Mouse (Mus musculus): ENCODE data around the gene Nlgn3. TPM values are rescaled to one million over a fixed set of nuclear protein-coding genes. Genes with fewer than 3 reads are reported as not detected.
A peak's percentile ranks its signal among the peaks of the same experiment; 100 is the strongest.
"Not testable (repeated sequence)": the region's sequence is repeated elsewhere in the genome, so short reads cannot be mapped to it uniquely, and the experiment has no call there.

Gene Nlgn3
- polyA plus RNA-seq, 1 experiment from 2014 or later = 8.3 TPM

- H3K27me3 ChIP-seq (replicated peaks; ENCODE audit: low read depth, poor library complexity, severe bottlenecking); H3K36me3 ChIP-seq (replicated peaks); H3K27ac ChIP-seq (replicated peaks); H3K4me3 ChIP-seq; H3K4me1 ChIP-seq; H3K9me3 ChIP-seq: not testable (repeated sequence)
- WGBS = 61% methylated on average over 4 of the region's 4 CpGs
- peak; percentile 17 for DNase-seq (ENCODE audit: low spot score)
Measured at GRCm38 (mm10) chrX:101358902-101359301, 59.9 kb downstream of the Nlgn3 start.

DNA sequence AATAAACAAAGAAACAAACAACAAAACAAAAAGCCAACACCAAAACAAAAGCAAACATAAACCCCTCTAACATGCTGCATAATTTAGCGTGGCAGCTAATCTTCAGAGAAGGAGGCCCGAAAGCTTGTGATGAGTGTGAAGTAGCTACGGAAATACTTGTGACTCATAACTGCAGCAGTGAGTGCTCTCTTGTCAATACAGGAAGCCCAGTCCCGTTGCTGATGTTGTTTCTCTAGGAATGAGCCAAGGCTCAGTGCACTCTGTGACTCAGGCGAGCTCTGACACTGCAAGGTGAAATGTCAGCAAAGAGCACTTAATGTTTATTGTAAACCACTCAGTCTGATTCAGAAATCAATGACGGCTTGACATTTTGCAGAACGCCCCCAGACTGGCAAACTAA, 70.0 kb downstream of the Nlgn3 start:
- 71% methylated on average over 7 of the region's 7 CpGs for WGBS
- DNase-seq (ENCODE audit: low spot score) = no peak
- H3K9me3 ChIP-seq = no peaks in the 10 kb centered on the region
- no peaks in the 10 kb centered on the region for H3K4me1 ChIP-seq
- no peak overlapping the region for H3K27ac ChIP-seq (replicated peaks)
- no peaks in the 10 kb centered on the region for H3K36me3 ChIP-seq (replicated peaks)
- no peak overlapping the region for H3K4me3 ChIP-seq
- peaks cover 52% of the 10 kb centered on the region for H3K27me3 ChIP-seq (replicated peaks; ENCODE audit: low read depth, poor library complexity, severe bottlenecking)

DNA sequence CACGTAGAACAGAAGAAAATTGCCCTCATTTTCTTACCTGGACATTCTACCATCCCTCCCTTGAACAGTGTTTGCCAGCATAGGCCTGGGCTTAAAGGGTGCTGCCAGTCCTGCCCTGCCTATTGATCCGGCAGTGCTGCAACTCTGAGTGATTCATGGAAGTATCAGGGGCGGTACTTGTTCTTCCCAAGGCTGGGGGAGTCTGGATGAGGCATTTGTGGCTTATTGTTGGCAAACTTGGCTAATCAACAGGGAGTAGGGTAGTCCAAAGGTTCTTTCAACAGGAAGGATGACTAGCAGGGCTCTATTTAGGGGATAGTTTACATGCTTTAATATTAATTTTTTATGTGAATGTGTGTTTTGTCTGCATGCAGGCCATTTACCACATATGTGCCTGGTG, 71.6 kb downstream of the Nlgn3 start:
- Histone ChIP-seq H3K27ac (replicated peaks) (no peak overlapping the region), H3K36me3 (replicated peaks) (no peaks in the 10 kb centered on the region), H3K9me3 (no peaks in the 10 kb centered on the region), H3K4me1 (no peaks in the 10 kb centered on the region), H3K4me3 (no peak overlapping the region), H3K27me3 (replicated peaks; ENCODE audit: low read depth, poor library complexity, severe bottlenecking) (peaks cover 55% of the 10 kb centered on the region)
- 81% methylated on average over 3 of the region's 3 CpGs for WGBS
- no peak for DNase-seq (ENCODE audit: low spot score)

DNA sequence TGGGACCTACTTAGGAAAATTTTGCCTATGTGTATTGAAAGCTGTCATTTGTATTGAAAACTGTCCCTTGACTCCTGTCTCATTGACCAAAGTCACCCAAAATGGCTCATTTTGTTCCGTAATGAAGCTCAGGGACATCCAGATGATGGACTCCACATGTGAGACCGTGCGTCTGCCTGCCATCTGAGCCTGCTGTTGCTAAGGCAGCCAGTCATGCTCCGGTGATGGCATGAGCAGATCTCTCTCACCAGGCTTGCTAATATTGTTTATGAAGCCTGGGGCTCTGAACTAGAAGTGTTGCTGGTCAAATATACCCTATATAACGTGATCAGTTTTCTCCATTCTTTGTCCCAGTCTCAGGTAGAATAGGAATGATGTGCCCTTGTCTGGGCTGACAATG, 74.0 kb downstream of the Nlgn3 start:
- DNase-seq (ENCODE audit: low spot score) = no peak
- Histone ChIP-seq H3K36me3 (replicated peaks) (no peaks in the 10 kb centered on the region), H3K4me1 (no peaks in the 10 kb centered on the region), H3K27me3 (replicated peaks; ENCODE audit: low read depth, poor library complexity, severe bottlenecking) (peaks cover 77% of the 10 kb centered on the region), H3K4me3 (no peak overlapping the region), H3K27ac (replicated peaks) (no peak overlapping the region), H3K9me3 (no peaks in the 10 kb centered on the region)
- 58% methylated on average over 5 of the region's 5 CpGs for whole genome bisulfite sequencing

Other genes with a start within 250 kb of the Nlgn3 start
- gene Tex11, start 239.5 kb upstream of the Nlgn3 start, polyA plus RNA-seq (2016; fragmentation: Nextera tagmentation; extraction: Ambion mirVana) = not detected in 2 replicates
- gene Slc7a3, start 213.1 kb upstream of the Nlgn3 start, polyA plus RNA-seq (2016; fragmentation: Nextera tagmentation; extraction: Ambion mirVana) = 0.92 and 1.2 TPM in 2 replicates
- gene Snx12, start 76.6 kb upstream of the Nlgn3 start, polyA plus RNA-seq (2016; fragmentation: Nextera tagmentation; extraction: Ambion mirVana) = 61.2 and 61.6 TPM in 2 replicates
- 2.3 and 2.9 TPM in 2 replicates for gene Foxo4, start 44.6 kb upstream of the Nlgn3 start, polyA plus RNA-seq (2016; fragmentation: Nextera tagmentation; extraction: Ambion mirVana)
- not detected in 2 replicates for gene Gm614, start 35.2 kb upstream of the Nlgn3 start, polyA plus RNA-seq (2016; fragmentation: Nextera tagmentation; extraction: Ambion mirVana)
- 3.2 and 3.3 TPM in 2 replicates for gene Il2rg, start 30.9 kb upstream of the Nlgn3 start, polyA plus RNA-seq (2016; fragmentation: Nextera tagmentation; extraction: Ambion mirVana)
- not detected in 2 replicates for gene Gm20489, start 30.1 kb upstream of the Nlgn3 start, polyA plus RNA-seq (2016; fragmentation: Nextera tagmentation; extraction: Ambion mirVana)
- 37.7 and 39.0 TPM in 2 replicates for gene Med12, start 25.1 kb upstream of the Nlgn3 start, polyA plus RNA-seq (2016; fragmentation: Nextera tagmentation; extraction: Ambion mirVana)
- gene Gjb1, start 77.2 kb downstream of the Nlgn3 start, polyA plus RNA-seq (2016; fragmentation: Nextera tagmentation; extraction: Ambion mirVana) = not detected in 2 replicates
- 20.9 and 27.5 TPM in 2 replicates for gene Zmym3, start 121.7 kb downstream of the Nlgn3 start, polyA plus RNA-seq (2016; fragmentation: Nextera tagmentation; extraction: Ambion mirVana)
- gene Nono, start 130.2 kb downstream of the Nlgn3 start, polyA plus RNA-seq (2016; fragmentation: Nextera tagmentation; extraction: Ambion mirVana) = 646 and 656 TPM in 2 replicates
- 2.3 and 3.2 TPM in 2 replicates for gene Itgb1bp2, start 149.9 kb downstream of the Nlgn3 start, polyA plus RNA-seq (2016; fragmentation: Nextera tagmentation; extraction: Ambion mirVana)
- 20.3 and 23.4 TPM in 2 replicates for gene Taf1, start 233.6 kb downstream of the Nlgn3 start, polyA plus RNA-seq (2016; fragmentation: Nextera tagmentation; extraction: Ambion mirVana)

Measured in embryonic facial prominence, embryonic 10.5 days (tissue).